Mouse (Mus musculus) heart, postnatal 10 days (tissue): ENCODE results near the gene Stag2. TPM values are rescaled to one million over a fixed set of nuclear protein-coding genes. Genes with fewer than 3 reads are reported as not detected.

Experiments used
- DNase-seq, 2 experiments: peaks; one replicate each; pipeline ENCODE4 v3.0.0; 2021
- intact Hi-C: fragments of 180-260 bp; cut with DNase I; formaldehyde crosslinking; loops from one replicate; pipeline ENCODE4 v1.15.1; 2025
- total RNA-seq, 2 experiments: library from RNA; stranded (reverse); gene quantifications; 2 replicates each; pipeline ENCODE4 v1.2.3; 2021

Gene Stag2
- total RNA-seq, 2 experiments from 2014 or later, result 64.2 to 73.6 TPM

DNA sequence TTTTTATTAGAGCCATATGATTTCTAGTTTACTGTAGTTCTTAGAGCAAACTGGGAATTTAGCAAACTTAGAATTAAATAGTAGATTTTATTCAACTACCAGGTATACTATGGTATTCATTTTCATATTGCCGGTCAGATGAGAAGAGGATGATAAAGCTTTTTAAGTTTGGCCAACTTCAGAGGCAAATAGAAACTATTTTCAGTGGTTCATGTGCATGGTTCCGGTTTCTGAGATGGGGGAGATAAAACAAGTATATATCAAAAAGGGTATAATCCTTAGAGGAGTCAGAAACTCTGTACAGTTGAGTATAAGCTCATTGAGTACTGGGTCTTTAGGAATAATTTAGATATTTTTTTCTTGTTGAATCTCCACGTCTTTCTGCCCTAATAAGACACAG, 45.5 kb downstream of the Stag2 start:
- intact Hi-C loops, result no loop called here
- DNase-seq, result no peak

DNA sequence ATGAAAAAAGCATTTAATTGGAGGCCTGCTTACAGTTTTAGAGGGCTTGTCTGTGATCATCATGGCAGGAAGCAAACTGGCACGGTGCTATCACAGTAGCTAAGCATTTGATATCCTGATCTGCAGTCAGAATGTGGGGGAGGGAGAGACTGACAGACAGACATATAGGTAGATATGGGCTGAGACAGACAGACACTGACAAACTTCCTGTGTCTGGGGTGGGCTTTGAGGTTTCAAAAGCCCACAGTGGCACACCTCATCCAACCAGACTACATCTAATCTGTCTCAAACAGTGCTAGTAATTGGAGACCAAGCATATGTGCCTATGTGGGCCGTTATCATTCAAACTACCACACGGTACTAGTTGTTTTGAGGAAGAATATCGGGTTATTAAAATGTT, 53.4 kb downstream of the Stag2 start:
- no peak for DNase-seq
- intact Hi-C loops, result no loop called here

DNA sequence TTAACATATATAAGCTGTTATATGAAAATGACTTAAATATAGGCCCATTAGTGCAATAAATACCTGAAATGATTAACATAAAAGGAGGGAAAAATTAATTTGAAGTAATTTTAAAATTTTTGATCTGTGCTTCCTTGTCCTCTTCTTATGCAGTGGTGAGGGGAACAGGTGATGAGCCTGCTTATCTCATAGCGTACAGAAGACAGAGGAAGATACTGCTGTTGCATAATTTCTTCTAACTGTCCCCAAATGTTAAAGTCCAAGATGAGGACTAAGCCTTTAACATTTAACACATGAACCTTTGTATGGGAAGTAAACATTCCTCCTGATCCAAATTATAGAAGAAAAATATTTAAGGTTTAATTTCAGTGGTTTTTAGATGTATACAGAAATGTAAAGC, 66.6 kb downstream of the Stag2 start:
- DNase-seq, result no peak
- intact Hi-C loops, result no loop called here

DNA sequence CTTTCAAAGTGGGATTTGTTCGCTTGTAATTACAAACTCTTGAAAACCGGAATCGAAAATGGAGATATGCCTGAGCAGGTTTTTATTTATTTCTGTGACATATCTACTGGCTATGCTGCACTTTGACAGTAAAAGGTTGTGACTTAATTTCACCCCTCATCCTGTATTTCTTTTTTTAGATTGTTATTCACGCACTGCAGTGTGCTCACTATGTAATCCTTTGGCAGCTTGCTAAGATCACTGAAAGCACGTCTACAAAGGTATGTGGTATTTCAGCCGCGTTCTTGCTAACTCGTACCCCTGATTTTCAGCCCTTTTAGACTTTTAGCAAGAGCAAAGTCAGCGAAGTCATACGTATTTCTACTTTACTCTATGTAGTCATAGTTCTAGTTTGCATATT, 101.2 kb downstream of the Stag2 start:
- intact Hi-C loops, result loop anchor here (1.0 kb wide), 1 partner anchor 101 kb away; the partner anchor contains the start of gene Stag2
- DNase-seq, result peak; percentile 4 to 7

DNA sequence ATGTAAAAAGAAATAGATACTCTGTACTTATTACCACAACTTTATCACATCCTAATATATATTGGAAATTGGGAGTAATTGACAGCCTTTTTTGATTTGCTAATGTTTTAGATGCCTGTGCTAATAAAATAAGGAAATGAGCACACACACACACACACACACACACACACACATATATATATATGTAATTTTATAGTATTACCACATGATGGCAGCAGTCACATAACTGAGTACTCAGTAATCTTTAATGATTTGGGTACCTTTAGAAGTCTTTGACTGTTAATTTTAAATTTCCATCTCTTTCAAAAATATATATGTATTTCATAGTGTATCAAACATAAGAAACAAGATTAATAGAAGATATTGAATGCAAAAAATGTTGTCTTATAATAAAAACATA, 123.6 kb downstream of the Stag2 start:
- peak in 1 of 2 experiments; percentile 6 for DNase-seq
- intact Hi-C loops, result loop anchor here (2.0 kb wide), 1 partner anchor 240 kb away; no protein-coding TSS in a partner anchor

DNA sequence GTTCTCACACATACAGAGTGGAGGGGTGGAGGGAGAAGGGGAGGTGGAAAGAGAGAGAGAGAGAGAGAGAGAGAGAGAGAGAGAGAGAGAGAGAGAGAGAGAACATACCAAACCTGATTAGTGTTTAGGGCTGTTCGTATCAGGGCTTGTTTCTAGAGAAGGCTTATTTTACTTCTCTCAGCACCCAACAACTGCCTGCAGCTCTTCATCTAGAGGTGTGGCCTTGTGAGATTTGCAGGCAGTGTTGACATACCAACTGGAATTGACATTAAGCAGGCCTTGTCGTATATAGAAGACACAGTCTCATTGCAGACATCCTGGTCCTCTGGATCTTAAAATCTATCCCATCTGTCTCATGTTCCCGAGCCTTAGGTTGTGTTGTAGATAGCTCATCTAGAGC, 141.1 kb downstream of the Stag2 start:
- DNase-seq, result no peak
- intact Hi-C loops, result no loop called here

DNA sequence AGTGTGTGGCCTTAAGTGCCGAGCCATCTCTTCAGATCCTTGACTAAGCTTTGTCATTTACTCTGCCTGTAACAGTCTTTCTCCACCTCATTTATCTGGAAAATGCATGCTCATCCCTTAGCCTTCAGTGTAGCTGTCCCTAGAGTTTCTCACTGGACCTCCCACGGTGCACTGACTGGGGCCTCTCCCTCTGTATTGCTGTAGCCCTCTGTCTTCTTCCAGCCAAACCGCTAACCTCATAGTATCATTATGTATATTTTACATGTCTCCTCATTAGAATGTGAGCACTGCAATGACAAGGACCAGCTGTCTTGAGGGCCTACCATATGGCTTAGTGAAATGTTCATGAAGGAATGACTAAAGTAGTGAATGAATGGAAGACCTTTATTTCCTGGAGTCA, 166.1 kb downstream of the Stag2 start:
- intact Hi-C loops, result no loop called here
- no peak for DNase-seq

DNA sequence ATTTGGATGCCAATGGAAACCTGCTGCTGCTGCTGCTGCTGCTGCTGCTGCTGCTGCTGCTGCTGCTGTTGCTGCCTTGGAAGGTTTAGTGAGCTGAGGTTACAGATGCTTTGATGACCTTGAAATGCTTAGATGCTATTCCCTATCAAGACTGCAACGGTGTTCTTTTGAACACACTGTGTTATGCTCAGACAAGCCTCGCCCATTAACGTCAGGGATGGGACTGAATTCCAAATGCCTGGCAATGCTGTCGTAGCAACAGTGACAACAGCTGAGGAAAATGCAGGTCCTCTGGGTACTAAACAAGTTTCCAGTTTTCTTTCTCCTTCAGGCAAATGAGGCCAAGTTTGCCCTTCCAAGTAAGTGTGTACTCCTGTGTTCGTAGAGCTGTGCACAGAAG, 171.3 kb downstream of the Stag2 start:
- intact Hi-C loops, result no loop called here
- peak; percentile 2 to 4 for DNase-seq

DNA sequence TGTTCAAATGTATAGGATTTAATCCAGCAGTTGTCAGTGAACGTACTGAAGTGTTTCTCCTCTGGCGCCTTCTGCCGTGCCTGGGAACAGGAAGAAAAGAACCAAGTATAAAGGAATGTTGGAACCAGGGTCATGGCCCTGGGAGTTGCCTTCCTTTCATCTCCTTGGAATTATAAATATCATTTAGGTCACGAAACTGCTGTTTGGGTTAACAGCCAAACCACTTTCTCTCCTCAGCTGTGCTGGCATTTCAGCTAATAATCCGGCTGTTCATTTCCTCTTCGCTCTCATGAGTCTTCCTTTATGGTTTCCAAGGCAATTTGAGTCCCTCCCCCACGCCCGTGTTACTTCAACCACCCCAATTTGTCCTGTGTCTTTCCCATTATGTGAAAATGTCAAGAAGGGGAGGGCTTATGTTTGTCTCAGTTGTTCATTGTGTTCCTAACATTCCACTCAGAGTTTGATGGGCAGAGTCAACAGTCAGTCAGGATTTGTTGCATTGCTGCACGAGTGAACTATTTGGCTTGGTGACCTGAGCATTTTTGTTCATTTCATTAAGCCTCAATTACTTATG, 172.2 kb downstream of the Stag2 start:
- intact Hi-C loops, result no loop called here
- DNase-seq, result peak; percentile 7 to 14

DNA sequence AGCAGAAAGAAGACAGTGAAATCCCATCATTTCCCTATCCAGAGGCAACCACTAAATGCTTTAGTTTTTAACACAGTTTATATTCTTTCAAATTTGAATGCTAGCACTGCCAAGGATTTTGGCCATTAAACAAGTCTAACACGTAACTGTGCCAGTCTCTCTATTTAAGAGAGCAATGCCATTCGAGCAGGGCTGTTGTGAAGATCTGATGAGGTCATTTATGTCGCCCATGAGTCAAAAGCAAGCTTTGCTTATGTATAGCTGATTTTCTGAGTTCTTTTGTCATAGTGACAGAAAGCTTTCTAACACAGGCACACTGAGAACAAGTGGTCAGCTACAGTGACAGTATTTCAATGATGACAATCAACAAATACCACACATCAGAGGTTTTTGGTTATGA, 175.7 kb downstream of the Stag2 start:
- intact Hi-C loops, result no loop called here
- DNase-seq, result no peak

Other genes with a start within 250 kb of the Stag2 start
- 10 to 100 TPM; 35.1 to 39.9 TPM for gene Thoc2, start 228.6 kb upstream of the Stag2 start, total RNA-seq
- gene Xiap, start 89.6 kb upstream of the Stag2 start, total RNA-seq, result 10 to 100 TPM; 48.0 to 48.2 TPM